Mouse (Mus musculus): ENCODE data around the gene Lyrm9.

Gene Lyrm9

GRCm38 (mm10) chr11:78815986-78816792 lies 10.2 kb upstream of the Lyrm9 start:
- no peak for DNase-seq (ENCODE audit: extremely low spot score)

- DNase-seq (ENCODE audit: extremely low spot score): no peak
Measured at GRCm38 (mm10) chr11:78817311-78818022, 8.9 kb upstream of the Lyrm9 start.

- no peak for DNase-seq (ENCODE audit: extremely low spot score)
Measured at GRCm38 (mm10) chr11:78820337-78821000, 5.9 kb upstream of the Lyrm9 start.

GRCm38 (mm10) chr11:78822792-78823498 lies 3.4 kb upstream of the Lyrm9 start:
- DNase-seq (ENCODE audit: extremely low spot score): no peak

GRCm38 (mm10) chr11:78827546-78827945 lies 1.2 kb downstream of the Lyrm9 start:
- no peak for DNase-seq (ENCODE audit: extremely low spot score)

- DNase-seq (ENCODE audit: extremely low spot score): no peak
Measured at GRCm38 (mm10) chr11:78828386-78828785, 2.0 kb downstream of the Lyrm9 start.

- DNase-seq (ENCODE audit: extremely low spot score): peak; percentile 64
Measured at GRCm38 (mm10) chr11:78829373-78829772, 3.0 kb downstream of the Lyrm9 start.

GRCm38 (mm10) chr11:78830180-78830579 lies 3.8 kb downstream of the Lyrm9 start:
- no peak for DNase-seq (ENCODE audit: extremely low spot score)

GRCm38 (mm10) chr11:78831716-78832115 lies 5.3 kb downstream of the Lyrm9 start:
- DNase-seq (ENCODE audit: extremely low spot score): no peak

- no peak for DNase-seq (ENCODE audit: extremely low spot score)
Measured at GRCm38 (mm10) chr11:78832117-78832726, 5.8 kb downstream of the Lyrm9 start.

- no peak for DNase-seq (ENCODE audit: extremely low spot score)
Measured at GRCm38 (mm10) chr11:78832816-78833314, 6.5 kb downstream of the Lyrm9 start.

- no peak for DNase-seq (ENCODE audit: extremely low spot score)
Measured at GRCm38 (mm10) chr11:78836486-78836885, 10.1 kb downstream of the Lyrm9 start.

GRCm38 (mm10) chr11:78837989-78838388 lies 11.6 kb downstream of the Lyrm9 start:
- peak; percentile 72 for DNase-seq (ENCODE audit: extremely low spot score)

- DNase-seq (ENCODE audit: extremely low spot score): no peak
Measured at GRCm38 (mm10) chr11:78839491-78839890, 13.1 kb downstream of the Lyrm9 start.

GRCm38 (mm10) chr11:78840141-78840540 lies 13.8 kb downstream of the Lyrm9 start:
- no peak for DNase-seq (ENCODE audit: extremely low spot score)

- no peak for DNase-seq (ENCODE audit: extremely low spot score)
Measured at GRCm38 (mm10) chr11:78841987-78842386, 15.6 kb downstream of the Lyrm9 start.

GRCm38 (mm10) chr11:78846620-78847019 lies 20.2 kb downstream of the Lyrm9 start:
- no peak for DNase-seq (ENCODE audit: extremely low spot score)

GRCm38 (mm10) chr11:78847884-78848848 lies 21.8 kb downstream of the Lyrm9 start:
- no peak for DNase-seq (ENCODE audit: extremely low spot score)

- DNase-seq (ENCODE audit: extremely low spot score): no peak
Measured at GRCm38 (mm10) chr11:78849859-78850258, 23.5 kb downstream of the Lyrm9 start.

GRCm38 (mm10) chr11:78851216-78851870 lies 25.0 kb downstream of the Lyrm9 start:
- DNase-seq (ENCODE audit: extremely low spot score): no peak
